Mouse (Mus musculus) limb, embryonic 13.5 days (tissue): ENCODE results near the gene Cep95. TPM values are rescaled to one million over a fixed set of nuclear protein-coding genes. Genes with fewer than 3 reads are reported as not detected.

Experiments
- ATAC-seq: fragments of 200-750 bp; cut with Nextera tagmentation; 2 replicates; pipeline ENCODE4 v1.8.0; 2017; ENCODE audit warnings: low read depth, moderate number of reproducible peaks, moderate TSS enrichment; ENCODE audit not compliant: low FRiP score
- H3K27ac ChIP-seq: fragments of 300-500 bp; sonication (generic); 2 replicates; pipeline ENCODE4 v1.5.1; 2015; ENCODE audit warnings: inconsistent platforms, mild to moderate bottlenecking, moderate library complexity
- H3K27me3 ChIP-seq: fragments of 300-500 bp; sonication (generic); 2 replicates; pipeline ENCODE4 v1.6.1; 2015; ENCODE audit warnings: mild to moderate bottlenecking, inconsistent platforms
- H3K36me3 ChIP-seq: fragments of 300-500 bp; sonication (generic); 2 replicates; pipeline ENCODE4 v1.6.1; 2015; ENCODE audit warnings: inconsistent platforms, mild to moderate bottlenecking, moderate library complexity
- H3K4me1 ChIP-seq: fragments of 300-500 bp; sonication (generic); 2 replicates; pipeline ENCODE4 v1.6.1; 2015; ENCODE audit warnings: inconsistent platforms
- H3K4me2 ChIP-seq: fragments of 300-500 bp; sonication (generic); replicated peaks from 2 replicates; pipeline ENCODE4 v1.6.1; 2015; ENCODE audit warnings: inconsistent platforms, mild to moderate bottlenecking, moderate library complexity
- H3K4me3 ChIP-seq: fragments of 300-500 bp; sonication (generic); 2 replicates; pipeline ENCODE4 v1.5.1; 2015; ENCODE audit warnings: moderate library complexity, mild to moderate bottlenecking, inconsistent platforms
- H3K9ac ChIP-seq: fragments of 300-500 bp; sonication (generic); 2 replicates; pipeline ENCODE4 v1.6.1; 2015; ENCODE audit warnings: mild to moderate bottlenecking, inconsistent platforms
- H3K9me3 ChIP-seq: fragments of 300-500 bp; sonication (generic); 2 replicates; pipeline ENCODE4 v1.6.1; 2016; ENCODE audit warnings: inconsistent platforms
- WGBS: fragments of 180-500 bp; shearing (Covaris S2); methylation state at CpG from one replicate; pipeline ENCODE4 v1.1.7; 2015; 5-methylcytosine and 5-hydroxymethylcytosine counted together
- polyA plus RNA-seq: library from polyadenylated mRNA; unstranded; fragments of >200 nt; fragmentation: Nextera tagmentation; extraction: Ambion mirVana; gene quantifications from 2 replicates; pipeline ENCODE4 v1.2.1, GENCODE M21; 2015

The Cep95 gene
- polyA plus RNA-seq, 1 experiment from 2014 or later, result 28.9 TPM

- Histone ChIP-seq H3K4me1 (no peaks in the 10 kb centered on the region), H3K27me3 (no peaks in the 10 kb centered on the region), H3K9ac (no peak overlapping the region), H3K4me3 (no peak overlapping the region), H3K9me3 (no peaks in the 10 kb centered on the region), H3K4me2 (no peak overlapping the region), H3K36me3 (no peaks in the 10 kb centered on the region), H3K27ac (no peak overlapping the region)
- 81% methylated on average over 5 of the region's 5 CpGs for WGBS
- no peak for ATAC-seq
These were observed 33.5 kb upstream of the Cep95 start for GRCm38 (mm10) chr11:106755583-106755982.

- Histone ChIP-seq H3K4me3 (no peak overlapping the region), H3K4me2 (no peak overlapping the region), H3K9ac (no peak overlapping the region), H3K27me3 (no peaks in the 10 kb centered on the region), H3K9me3 (no peaks in the 10 kb centered on the region), H3K4me1 (peaks cover 9% of the 10 kb centered on the region; the same call in 1 of the 2 replicates), H3K27ac (no peak overlapping the region), H3K36me3 (no peaks in the 10 kb centered on the region)
- ATAC-seq, result no peak
- WGBS, result 90% methylated on average over 3 of the region's 3 CpGs
These were observed 30.0 kb upstream of the Cep95 start for GRCm38 (mm10) chr11:106759028-106759427.

GRCm38 (mm10) chr11:106760511-106760910 lies 28.5 kb upstream of the Cep95 start:
- no peaks in the 10 kb centered on the region for H3K9me3 ChIP-seq
- peaks cover 9% of the 10 kb centered on the region; the same call in 1 of the 2 replicates for H3K4me1 ChIP-seq
- peaks cover 9% of the 10 kb centered on the region for H3K36me3 ChIP-seq
- ATAC-seq, result no peak
- H3K27ac ChIP-seq, result no peak overlapping the region
- no peak overlapping the region for H3K9ac ChIP-seq
- H3K27me3 ChIP-seq, result no peaks in the 10 kb centered on the region
- no peak overlapping the region for H3K4me3 ChIP-seq
- 89% methylated on average over 5 of the region's 5 CpGs for WGBS
- no peak overlapping the region for H3K4me2 ChIP-seq

- no peaks in the 10 kb centered on the region for H3K9me3 ChIP-seq
- no peak overlapping the region for H3K9ac ChIP-seq
These were observed 26.8 kb upstream of the Cep95 start for GRCm38 (mm10) chr11:106762139-106762799.

GRCm38 (mm10) chr11:106762800-106763185 lies 26.3 kb upstream of the Cep95 start:
- 77% methylated on average over 9 of the region's 9 CpGs for WGBS

More at GRCm38 (mm10) chr11:106762139-106762799, 26.8 kb upstream of the Cep95 start:
- Histone ChIP-seq H3K4me2 (no peak overlapping the region), H3K27me3 (no peaks in the 10 kb centered on the region), H3K36me3 (peaks cover 25% of the 10 kb centered on the region), H3K27ac (peak overlapping the region; percentile 48; the same call in 1 of the 2 replicates), H3K4me1 (peaks cover 9% of the 10 kb centered on the region; the same call in 1 of the 2 replicates), H3K4me3 (no peak overlapping the region)
- 34% methylated on average over 5 of the region's 5 CpGs for WGBS
- ATAC-seq, result peak; percentile 77

GRCm38 (mm10) chr11:106766611-106767162 lies 22.4 kb upstream of the Cep95 start:
- H3K36me3 ChIP-seq, result peaks cover 66% of the 10 kb centered on the region

More at GRCm38 (mm10) chr11:106762800-106763185, 26.3 kb upstream of the Cep95 start:
- H3K4me3 ChIP-seq, result no peak overlapping the region
- peak overlapping the region; percentile 48; the same call in 1 of the 2 replicates for H3K27ac ChIP-seq
- H3K36me3 ChIP-seq, result peaks cover 31% of the 10 kb centered on the region
- H3K4me2 ChIP-seq, result no peak overlapping the region
- 0 out of 2 replicates have a peak, but pooled peaks cover 4% of the 10 kb centered on the region for H3K9me3 ChIP-seq
- no peak for ATAC-seq
- peaks cover 9% of the 10 kb centered on the region; the same call in 1 of the 2 replicates for H3K4me1 ChIP-seq
- no peak overlapping the region for H3K9ac ChIP-seq
- H3K27me3 ChIP-seq, result no peaks in the 10 kb centered on the region

GRCm38 (mm10) chr11:106767516-106767915 lies 21.5 kb upstream of the Cep95 start:
- Histone ChIP-seq H3K4me2 (no peak overlapping the region), H3K27me3 (no peaks in the 10 kb centered on the region), H3K36me3 (peaks cover 73% of the 10 kb centered on the region), H3K9me3 (0 out of 2 replicates have a peak, but pooled peaks cover 5% of the 10 kb centered on the region), H3K27ac (no peak overlapping the region), H3K4me1 (peaks cover 7% of the 10 kb centered on the region; the same call in 1 of the 2 replicates), H3K4me3 (no peak overlapping the region), H3K9ac (no peak overlapping the region)
- 94% methylated on average over 4 of the region's 4 CpGs for WGBS
- no peak for ATAC-seq

More at GRCm38 (mm10) chr11:106766611-106767162, 22.4 kb upstream of the Cep95 start:
- peaks cover 9% of the 10 kb centered on the region; the same call in 1 of the 2 replicates for H3K4me1 ChIP-seq
- ATAC-seq, result no peak
- H3K4me2 ChIP-seq, result no peak overlapping the region
- H3K9ac ChIP-seq, result no peak overlapping the region
- no peak overlapping the region for H3K27ac ChIP-seq
- H3K9me3 ChIP-seq, result 0 out of 2 replicates have a peak, but pooled peaks cover 5% of the 10 kb centered on the region
- WGBS, result 90% methylated on average over 4 of the region's 4 CpGs
- no peak overlapping the region for H3K4me3 ChIP-seq
- no peaks in the 10 kb centered on the region for H3K27me3 ChIP-seq

- no peak overlapping the region for H3K9ac ChIP-seq
- no peak overlapping the region for H3K4me3 ChIP-seq
- H3K4me1 ChIP-seq, result no peaks in the 10 kb centered on the region
- WGBS, result 93% methylated on average over 9 of the region's 9 CpGs
- H3K36me3 ChIP-seq, result peaks cover 93% of the 10 kb centered on the region
- H3K4me2 ChIP-seq, result no peak overlapping the region
- no peak for ATAC-seq
- no peaks in the 10 kb centered on the region for H3K27me3 ChIP-seq
- H3K9me3 ChIP-seq, result 0 out of 2 replicates have a peak, but pooled peaks cover 5% of the 10 kb centered on the region
- no peak overlapping the region for H3K27ac ChIP-seq
These were observed 18.7 kb upstream of the Cep95 start for GRCm38 (mm10) chr11:106770195-106770974.

- no peak for ATAC-seq
- Histone ChIP-seq H3K27ac (no peak overlapping the region), H3K36me3 (peaks cover 84% of the 10 kb centered on the region), H3K9ac (no peak overlapping the region), H3K4me2 (no peak overlapping the region), H3K27me3 (no peaks in the 10 kb centered on the region), H3K4me1 (peaks cover 8% of the 10 kb centered on the region), H3K4me3 (no peak overlapping the region), H3K9me3 (no peaks in the 10 kb centered on the region)
- 92% methylated on average over 9 of the region's 9 CpGs for WGBS
These were observed 16.0 kb upstream of the Cep95 start for GRCm38 (mm10) chr11:106773061-106773460.

- Histone ChIP-seq H3K9me3 (no peaks in the 10 kb centered on the region), H3K27me3 (no peaks in the 10 kb centered on the region), H3K4me1 (peaks cover 18% of the 10 kb centered on the region), H3K9ac (no peak overlapping the region), H3K36me3 (peaks cover 66% of the 10 kb centered on the region), H3K4me3 (no peak overlapping the region), H3K4me2 (no peak overlapping the region), H3K27ac (no peak overlapping the region)
- 92% methylated on average over 4 of the region's 4 CpGs for WGBS
- no peak for ATAC-seq
These were observed 12.1 kb upstream of the Cep95 start for GRCm38 (mm10) chr11:106776960-106777359.

GRCm38 (mm10) chr11:106777395-106777794 lies 11.7 kb upstream of the Cep95 start:
- no peak for ATAC-seq
- H3K9ac ChIP-seq, result no peak overlapping the region
- H3K36me3 ChIP-seq, result peaks cover 66% of the 10 kb centered on the region
- H3K9me3 ChIP-seq, result no peaks in the 10 kb centered on the region
- peaks cover 18% of the 10 kb centered on the region for H3K4me1 ChIP-seq
- no peak overlapping the region for H3K4me3 ChIP-seq
- WGBS, result 85% methylated on average over 3 of the region's 3 CpGs
- no peak overlapping the region for H3K27ac ChIP-seq
- H3K4me2 ChIP-seq, result peak overlapping the region; percentile 19; the same call in 1 of the 2 replicates
- H3K27me3 ChIP-seq, result no peaks in the 10 kb centered on the region

- no peak for ATAC-seq
- Histone ChIP-seq H3K9ac (no peak overlapping the region), H3K27me3 (no peaks in the 10 kb centered on the region), H3K27ac (no peak overlapping the region), H3K4me2 (peak overlapping the region; percentile 73), H3K4me1 (peaks cover 18% of the 10 kb centered on the region), H3K9me3 (no peaks in the 10 kb centered on the region), H3K36me3 (peaks cover 66% of the 10 kb centered on the region), H3K4me3 (peak overlapping the region; percentile 86)
- WGBS, result 91% methylated on average over 7 of the region's 7 CpGs
These were observed 10.9 kb upstream of the Cep95 start for GRCm38 (mm10) chr11:106778132-106778531.
